Mouse (Mus musculus): Measurements from ENCODE around the gene Ccdc17.

Ccdc17 gene

GRCm38 (mm10) chr4:116596379-116596778 is at the start of gene Ccdc17:
TSS of gene Ccdc17 (plus strand) at chr4:116596654.
- DNase-seq (ENCODE audit: low spot score in 2 of 2) = no peak

DNA sequence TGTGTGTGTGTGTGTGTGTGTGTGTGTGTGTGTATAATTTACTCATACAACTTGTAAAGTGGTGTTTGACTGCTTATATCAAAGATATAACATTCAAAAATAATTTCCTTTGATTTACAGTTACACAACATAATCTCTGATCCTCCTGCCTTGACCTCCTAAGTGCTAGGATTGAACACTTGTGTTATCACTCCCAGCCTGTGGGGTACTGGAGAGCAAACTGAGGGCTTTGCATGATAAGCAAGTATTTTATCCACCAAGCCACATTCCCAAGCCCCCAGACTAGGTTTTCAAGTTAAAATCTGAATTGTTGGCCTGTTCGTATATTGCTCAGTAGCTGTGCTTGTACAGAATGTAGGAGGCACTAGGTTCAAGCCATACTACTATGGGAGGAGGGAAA is 46.0 kb upstream of the Ccdc17 start:
- DNase-seq (ENCODE audit: low spot score in 2 of 2) = no peak

- DNase-seq (ENCODE audit: low spot score in 2 of 2) = no peak
These were observed 43.4 kb upstream of the Ccdc17 start for GRCm38 (mm10) chr4:116553035-116553434.

GRCm38 (mm10) chr4:116555413-116556300 is 40.8 kb upstream of the Ccdc17 start, which contains the start of gene Tmem69:
TSS of gene Tmem69 (minus strand) at chr4:116555936.
- DNase-seq (ENCODE audit: low spot score in 2 of 2) = peak; percentile 79 to 84

DNA sequence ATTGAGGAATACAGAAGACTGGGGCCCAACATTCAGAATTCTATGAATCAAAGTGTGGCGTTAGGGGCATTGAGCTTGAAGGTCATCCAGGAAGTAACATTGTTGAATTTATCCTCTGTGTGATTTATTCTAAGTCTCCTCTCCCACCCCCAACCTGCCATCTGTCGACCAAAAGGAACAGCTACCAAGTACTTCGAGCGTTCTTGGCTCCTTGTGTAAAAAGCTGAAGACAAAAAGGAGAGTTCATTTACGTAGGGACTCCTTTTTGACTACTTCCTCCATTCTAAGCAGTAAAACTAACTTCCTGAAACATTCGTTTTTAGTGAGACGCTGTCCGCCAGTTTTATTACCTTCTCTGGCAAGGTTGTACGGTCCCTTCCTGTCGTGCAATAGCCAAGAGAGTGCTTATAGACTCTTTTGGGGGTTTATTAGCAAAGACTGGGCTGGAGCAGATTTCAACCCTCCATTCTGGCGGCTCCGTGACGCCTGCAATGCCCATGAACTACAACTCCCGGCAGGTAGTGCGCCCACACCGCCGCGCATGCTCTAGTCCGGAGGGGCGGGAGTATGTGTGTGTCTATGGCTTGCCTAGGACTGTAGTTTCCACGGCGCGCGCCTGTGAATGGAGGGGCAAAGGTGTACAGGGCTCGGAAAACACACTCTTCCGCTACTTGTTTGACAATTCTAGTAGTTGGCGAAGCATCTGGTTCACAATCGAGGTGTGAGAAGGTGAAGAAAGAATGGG is 39.7 kb upstream of the Ccdc17 start:
- DNase-seq (ENCODE audit: low spot score in 2 of 2) = peak; percentile 93 to 96

- peak; percentile 98 to 99 for DNase-seq (ENCODE audit: low spot score in 2 of 2)
These were observed 38.9 kb upstream of the Ccdc17 start, which contains the start of gene Gpbp1l1 for GRCm38 (mm10) chr4:116557306-116558121. TSS of gene Gpbp1l1 (plus strand) at chr4:116557658.

GRCm38 (mm10) chr4:116558151-116558882 is 38.1 kb upstream of the Ccdc17 start:
- peak in 1 of 2 experiments; percentile 65 for DNase-seq (ENCODE audit: low spot score in 2 of 2)

DNA sequence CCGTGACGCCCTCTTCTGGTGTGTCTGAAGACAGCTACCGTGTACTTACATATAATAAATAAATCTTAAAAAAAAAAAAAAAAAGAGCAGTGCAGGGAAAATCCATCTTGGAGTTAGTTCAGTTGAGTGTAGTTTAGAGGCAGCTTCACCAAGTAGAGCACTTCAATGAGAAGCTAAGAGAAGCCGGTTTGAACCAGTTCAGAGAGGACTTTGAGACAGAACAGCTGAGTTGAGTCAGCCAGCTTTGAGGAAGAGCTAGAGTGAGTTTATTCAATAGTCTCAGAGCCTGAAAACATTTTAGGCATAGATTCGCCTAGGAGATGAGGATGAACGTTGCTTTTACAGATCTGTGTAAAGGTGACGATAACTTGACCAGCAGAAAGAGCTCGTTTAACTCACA is 661 bp upstream of the Ccdc17 start:
- DNase-seq (ENCODE audit: low spot score in 2 of 2) = no peak

GRCm38 (mm10) chr4:116596978-116597881 is 776 bp downstream of the Ccdc17 start:
- peak; percentile 83 to 90 for DNase-seq (ENCODE audit: low spot score in 2 of 2)

DNA sequence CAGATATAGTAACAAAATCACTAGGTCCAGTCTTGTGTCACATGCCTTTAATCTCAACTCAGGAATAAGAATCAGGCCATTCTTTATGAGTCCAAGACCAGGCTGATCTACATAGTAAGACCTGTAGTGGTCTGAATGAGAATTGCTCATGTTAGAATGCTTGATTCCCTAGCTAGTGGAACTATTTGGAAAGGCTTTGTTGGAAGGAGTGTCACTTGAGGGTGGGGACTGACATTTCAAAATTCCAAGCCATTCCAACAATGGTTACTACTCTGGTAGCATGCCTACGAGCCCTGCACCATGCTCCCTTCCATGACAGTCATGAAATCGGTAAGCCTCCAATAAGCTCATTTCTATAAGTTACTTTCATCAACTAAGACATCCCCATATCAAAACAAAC is 16.2 kb downstream of the Ccdc17 start:
- DNase-seq (ENCODE audit: low spot score in 2 of 2) = no peak

DNA sequence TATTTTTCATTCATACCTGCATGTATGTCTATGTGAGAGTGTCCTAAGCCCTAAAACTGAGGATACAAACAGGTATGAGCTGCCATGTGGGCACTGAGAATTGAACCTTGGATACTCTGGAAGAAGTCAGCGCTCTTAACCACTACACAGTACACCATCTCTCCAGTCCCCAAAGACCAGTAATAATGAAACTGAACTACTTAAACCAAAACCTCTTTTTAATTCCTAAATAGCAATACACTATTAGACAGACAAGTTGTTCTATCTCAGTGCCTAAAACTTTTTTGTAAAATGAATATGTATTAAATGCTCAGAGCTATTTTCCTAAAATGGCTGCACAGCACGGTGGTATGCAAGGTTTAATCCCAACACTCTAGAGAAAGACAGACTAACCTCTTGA is 18.8 kb downstream of the Ccdc17 start:
- no peak for DNase-seq (ENCODE audit: low spot score in 2 of 2)

- peak in 1 of 2 experiments; percentile 51 for DNase-seq (ENCODE audit: low spot score in 2 of 2)
These were observed 28.4 kb downstream of the Ccdc17 start for GRCm38 (mm10) chr4:116624831-116625230.

DNA sequence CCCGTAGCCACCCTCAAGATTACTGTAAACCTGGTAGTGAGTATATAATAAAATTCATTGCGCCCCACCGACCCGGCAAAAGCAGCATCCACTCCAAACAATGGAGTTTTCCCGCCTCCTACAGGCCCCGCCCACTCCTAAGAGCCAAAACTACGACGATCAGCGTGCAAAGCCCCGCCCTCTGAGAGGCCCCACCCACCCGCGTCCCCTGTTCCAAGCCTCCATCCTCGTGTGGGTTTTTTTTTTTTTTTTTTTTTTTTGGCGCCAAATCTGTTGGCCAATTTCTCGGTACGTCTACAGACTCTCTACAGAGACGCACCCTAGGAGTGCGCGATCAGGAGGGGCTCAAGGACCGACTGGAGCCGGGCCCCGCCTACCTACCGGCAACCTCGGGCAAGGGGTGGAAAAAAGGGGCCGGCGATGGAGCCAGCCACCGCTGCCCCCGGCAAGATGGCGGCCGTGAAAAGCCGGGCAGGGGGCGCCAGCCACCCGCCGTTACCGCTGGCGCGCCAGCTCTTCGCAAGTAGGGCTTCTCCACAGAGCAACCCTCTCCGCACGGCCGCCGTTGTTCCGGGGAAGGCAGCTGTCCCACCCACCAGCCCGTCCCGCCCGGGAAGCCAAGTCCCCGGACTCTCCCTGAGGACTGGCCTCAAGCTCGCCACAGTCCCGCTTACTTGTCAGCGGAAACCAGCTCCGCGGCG is 30.4 kb downstream of the Ccdc17 start:
- DNase-seq (ENCODE audit: low spot score in 2 of 2) = peak; percentile 82 to 87

- peak; percentile 88 to 93 for DNase-seq (ENCODE audit: low spot score in 2 of 2)
These were observed 30.9 kb downstream of the Ccdc17 start for GRCm38 (mm10) chr4:116627359-116627716.

GRCm38 (mm10) chr4:116627722-116628662 is 31.5 kb downstream of the Ccdc17 start, which contains the start of gene Nasp:
TSS of gene Nasp (minus strand) at chr4:116627941.
- peak; percentile 66 to 82 for DNase-seq (ENCODE audit: low spot score in 2 of 2)

GRCm38 (mm10) chr4:116635197-116635596 is 38.7 kb downstream of the Ccdc17 start:
- DNase-seq (ENCODE audit: low spot score in 2 of 2) = no peak

- no peak for DNase-seq (ENCODE audit: low spot score in 2 of 2)
These were observed 42.4 kb downstream of the Ccdc17 start for GRCm38 (mm10) chr4:116638821-116639220.

GRCm38 (mm10) chr4:116642071-116642470 is 45.6 kb downstream of the Ccdc17 start:
- DNase-seq (ENCODE audit: low spot score in 2 of 2) = no peak

Measured in spleen, postnatal 4 days (tissue).